Comparison of ENCODE assay signal across 13 mouse cellular contexts in the genomic region with DNA sequence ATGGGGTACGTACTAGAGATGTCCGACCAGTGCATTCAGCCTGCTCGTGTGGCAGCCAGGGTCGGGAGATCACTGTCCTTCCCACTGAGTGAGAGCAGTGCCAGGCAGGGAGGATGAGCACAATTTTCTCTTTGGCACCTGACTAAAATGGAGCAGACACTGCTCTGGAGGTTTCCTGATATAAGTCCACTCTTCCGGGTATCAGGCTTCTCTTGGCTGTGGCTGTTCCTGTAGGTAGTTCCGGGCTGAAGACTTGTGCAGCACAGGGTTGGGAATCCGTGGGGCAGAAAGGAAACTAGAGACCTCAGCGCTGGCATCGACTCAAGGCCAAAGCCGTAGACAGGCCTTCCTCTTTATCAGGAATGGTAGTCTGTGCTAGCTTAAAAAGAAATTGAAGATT. TPM values are rescaled to one million over a fixed set of nuclear protein-coding genes. Genes with fewer than 3 reads are reported as not detected.
A peak's percentile ranks its signal among the peaks of the same experiment; 100 is the strongest.
DNase-seq lines count a peak whose midpoint lies in the region; ATAC-seq lines count a peak whose summit lies in the region.
"Had no signal": no experiment of that assay in that cellular context is flagged by ENCODE, and none has a peak within 500 bp of the region (broad histone marks: within the 10 kb centered on the region; RNA-seq: fewer than 3 reads in every experiment).

No protein-coding gene starts in this region.

- no peaks in the 10 kb centered on the region for H3K27me3 ChIP-seq in heart, embryonic 11.5 days (ENCODE audit: control insufficient read depth, insufficient read depth, low read length)
- H3K27me3 ChIP-seq: heart, embryonic 15.5 days; lung, embryonic 15.5 days; midbrain, embryonic 13.5 days had no signal

- no peak overlapping the region for H3K4me2 ChIP-seq in heart, embryonic 11.5 days
- H3K4me2 ChIP-seq: heart, embryonic 15.5 days; lung, embryonic 15.5 days; midbrain, embryonic 13.5 days had no signal

- no peak for ATAC-seq in heart, embryonic 11.5 days (replicated peaks; ENCODE audit: insufficient number of reproducible peaks, low FRiP score, low TSS enrichment)
- ATAC-seq: midbrain, embryonic 13.5 days had no signal

- H3K36me3 ChIP-seq in heart, embryonic 11.5 days (ENCODE audit: control insufficient read depth, insufficient read depth, low read length): no peaks in the 10 kb centered on the region
- H3K36me3 ChIP-seq: heart, embryonic 15.5 days had no signal

- DNase-seq in heart, adult 11 months: peak; percentile 90
- DNase-seq in ovary, adult 18-20 months (ENCODE audit: low spot score): peak; percentile 58
- no peak for DNase-seq in ovary, postnatal 10 days (ENCODE audit: low spot score)
- peak; percentile 78 for DNase-seq in cerebellum, adult 9-11 months
- DNase-seq in testis, postnatal 14 days (ENCODE audit: low spot score): peak; percentile 27
- no peak for DNase-seq in yolk sac, embryonic 10.5 days (ENCODE audit: low spot score)
- DNase-seq in layer of hippocampus, postnatal 36 days: no peak
- DNase-seq: thymus, postnatal 36 days had no signal

- no peak overlapping the region for H3K4me3 ChIP-seq in heart, embryonic 11.5 days (ENCODE audit: low read depth, low read length)
- H3K4me3 ChIP-seq: heart, embryonic 15.5 days; lung, embryonic 15.5 days; midbrain, embryonic 13.5 days had no signal

- no peaks in the 10 kb centered on the region for H3K9me3 ChIP-seq in heart, embryonic 11.5 days (replicated peaks; ENCODE audit: control insufficient read depth, low read length)
- H3K9me3 ChIP-seq: heart, embryonic 15.5 days; lung, embryonic 15.5 days; midbrain, embryonic 13.5 days had no signal

- WGBS in heart, embryonic 11.5 days (ENCODE audit: insufficient replicate concordance): 83% methylated on average over 10 of the region's 10 CpGs

- no peak overlapping the region for H3K27ac ChIP-seq in heart, embryonic 11.5 days (ENCODE audit: low read depth, low read length)
- H3K27ac ChIP-seq: heart, embryonic 15.5 days; lung, embryonic 15.5 days; midbrain, embryonic 13.5 days had no signal

- no peak overlapping the region for H3K9ac ChIP-seq in heart, embryonic 11.5 days (ENCODE audit: low read depth, low read length)
- H3K9ac ChIP-seq: heart, embryonic 15.5 days; lung, embryonic 15.5 days; midbrain, embryonic 13.5 days had no signal

- no peaks in the 10 kb centered on the region for H3K4me1 ChIP-seq in heart, embryonic 11.5 days (ENCODE audit: control insufficient read depth, insufficient read depth, low read length)
- H3K4me1 ChIP-seq: heart, embryonic 15.5 days; lung, embryonic 15.5 days had no signal

RNA-seq across cellular contexts. Expression of a gene that starts 48.7 kb away (rescaled TPM):
- 30.3 and 35.2 TPM in 2 replicates for polyA plus RNA-seq in heart, embryonic 11.5 days (2014; fragmentation: Nextera tagmentation; extraction: Ambion mirVana)
- total RNA-seq in layer of hippocampus, postnatal 36 days (2021): 10 to 100 TPM; 77.5 to 79.9 TPM
- polyA plus RNA-seq: C2C12 had no signal

RNA-seq across cellular contexts. Expression of a gene that starts 57.4 kb away (rescaled TPM):
- 20.7 and 27.3 TPM in 2 replicates for polyA plus RNA-seq in heart, embryonic 11.5 days (2014; fragmentation: Nextera tagmentation; extraction: Ambion mirVana)
- 100 to 1,000 TPM; 102 to 104 TPM for total RNA-seq in layer of hippocampus, postnatal 36 days (2021)

Comparison
In these comparisons a context has a peak if more than half of its experiments do, and no peak if none do; other contexts are left out.
1. DNase-seq: peak in heart, adult 11 months (single experiment), ovary, adult 18-20 months (single experiment), cerebellum, adult 9-11 months (single experiment) and testis, postnatal 14 days (single experiment); none in ovary, postnatal 10 days (single experiment), yolk sac, embryonic 10.5 days (single experiment) and layer of hippocampus, postnatal 36 days (0 of 2).